Mouse (Mus musculus): ENCODE measurements around the gene Paqr7.

GRCm38 (mm10) chr4:134525806-134526205 is 29.3 kb downstream of the Paqr7 start:
- TF ChIP-seq POLR2A (IDR thresholded peaks at IDR 0.05; ENCODE audit: control insufficient read depth, extremely low read depth, insufficient read depth, low read length, poor library complexity): no peak
- no peak for TF ChIP-seq CTCF (IDR thresholded peaks at IDR 0.05; ENCODE audit: borderline replicate concordance, control insufficient read depth, extremely low read depth, insufficient read depth, low read length, poor library complexity)
